Mouse (Mus musculus) forebrain, postnatal 0 days (tissue): ENCODE data around the gene Tmem229a. TPM values are rescaled to one million over a fixed set of nuclear protein-coding genes. Genes with fewer than 3 reads are reported as not detected.

Experiments
- ATAC-seq: fragments of 200-750 bp; cut with Nextera tagmentation; 2 replicates; pipeline ENCODE4 v1.8.0; 2017; ENCODE audit warnings: mild to moderate bottlenecking, moderate library complexity
- DNase-seq: peaks from one replicate; pipeline ENCODE4 v3.0.0-alpha.2; 2015
- H3K27ac ChIP-seq: fragments of 300-500 bp; sonication (generic); 2 replicates; pipeline ENCODE4 v1.5.1; 2014; ENCODE audit warnings: low read depth, mild to moderate bottlenecking, antibody characterized with exemption, low read length, moderate library complexity, mixed read lengths
- H3K27me3 ChIP-seq: fragments of 300-500 bp; sonication (generic); 2 replicates; pipeline ENCODE4 v1.6.1; 2014; ENCODE audit warnings: mild to moderate bottlenecking, low read length, mixed read lengths; ENCODE audit not compliant: insufficient read depth
- H3K36me3 ChIP-seq: fragments of 300-500 bp; sonication (generic); 2 replicates; pipeline ENCODE4 v1.6.1; 2014; ENCODE audit warnings: mild to moderate bottlenecking, moderate library complexity; ENCODE audit not compliant: insufficient read depth
- H3K4me1 ChIP-seq: fragments of 300-500 bp; sonication (generic); 2 replicates; pipeline ENCODE4 v1.6.1; 2014; ENCODE audit warnings: antibody characterized with exemption; ENCODE audit not compliant: insufficient read depth
- H3K4me2 ChIP-seq: fragments of 300-500 bp; sonication (generic); 2 replicates; pipeline ENCODE4 v1.6.1; 2014; ENCODE audit warnings: low read depth, mild to moderate bottlenecking, moderate library complexity
- H3K4me3 ChIP-seq: fragments of 300-500 bp; sonication (generic); 2 replicates; pipeline ENCODE4 v1.5.1; 2014; ENCODE audit warnings: low read depth, low read length, mixed read lengths
- H3K9ac ChIP-seq: fragments of 300-500 bp; sonication (generic); 2 replicates; pipeline ENCODE4 v1.6.1; 2014; ENCODE audit warnings: mild to moderate bottlenecking
- H3K9me3 ChIP-seq: fragments of 300-500 bp; sonication (generic); 2 replicates; pipeline ENCODE4 v1.6.1; 2016; ENCODE audit warnings: low read length
- CTCF ChIP-seq: sonication (generic); IDR thresholded peaks from 2 replicates; pipeline ENCODE4 v1.5.1; 2016; ENCODE audit warnings: antibody characterized with exemption, control low read depth, low read depth
- WGBS: fragments of 180-500 bp; shearing (Covaris S2); extraction: QIAGEN DNeasy Blood & Tissue Kit; methylation state at CpG from one replicate; pipeline ENCODE4 v1.1.7; 2014; 5-methylcytosine and 5-hydroxymethylcytosine counted together
- polyA plus RNA-seq: library from polyadenylated mRNA; unstranded; fragments of >200 nt; fragmentation: Nextera tagmentation; extraction: Ambion mirVana; gene quantifications from 2 replicates; pipeline ENCODE4 v1.2.1, GENCODE M21; 2015
- total RNA-seq: library from RNA; depleted of rRNA; stranded (reverse); fragments of >200 nt; gene quantifications from 2 replicates; pipeline ENCODE4 v1.2.3, GENCODE M21; 2014; rRNA removed

The Tmem229a gene
- total and polyA plus RNA-seq, 2 experiments from 2014 or later = 4.1 to 13.6 TPM

DNA sequence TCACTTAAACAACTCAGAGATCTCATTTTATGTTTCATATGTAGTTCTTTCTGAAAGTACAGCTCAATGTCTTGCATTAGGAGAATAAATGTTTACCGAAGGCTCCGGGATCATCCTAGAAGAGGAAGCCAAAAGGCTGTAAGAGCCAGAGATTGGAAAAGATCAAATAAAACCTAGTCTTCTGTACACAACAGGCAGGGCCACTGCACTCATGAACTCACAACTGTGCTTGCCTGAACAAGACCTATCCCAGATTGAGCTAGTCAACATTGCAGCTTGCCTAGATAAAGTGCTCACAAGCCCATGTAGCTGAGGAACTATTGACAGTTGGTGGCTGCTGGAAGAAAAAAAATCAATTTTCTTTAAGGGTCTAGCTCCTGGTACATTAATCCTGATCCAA lies 42.5 kb downstream of the Tmem229a start:
- 96% methylated on average over 2 of the region's 2 CpGs for WGBS
- Histone ChIP-seq H3K27me3 (no peaks in the 10 kb centered on the region; the same call in 1 of the 2 replicates), H3K36me3 (no peaks in the 10 kb centered on the region), H3K4me1 (no peaks in the 10 kb centered on the region), H3K9me3 (no peaks in the 10 kb centered on the region), H3K4me2 (no peak overlapping the region), H3K4me3 (no peak overlapping the region), H3K27ac (no peak overlapping the region), H3K9ac (no peak overlapping the region)
- TF ChIP-seq CTCF = no peak
- ATAC-seq (no peak), DNase-seq (no peak)

GRCm38 (mm10) chr6:24910728-24911105 lies 45.4 kb downstream of the Tmem229a start:
- no peak for TF ChIP-seq CTCF
- ATAC-seq = no peak
- no peak overlapping the region for H3K27ac ChIP-seq
- DNase-seq = no peak
- H3K9me3 ChIP-seq = no peaks in the 10 kb centered on the region
- no peaks in the 10 kb centered on the region; the same call in 1 of the 2 replicates for H3K27me3 ChIP-seq
- no peak overlapping the region for H3K4me3 ChIP-seq
- H3K4me1 ChIP-seq = no peaks in the 10 kb centered on the region
- no peak overlapping the region for H3K9ac ChIP-seq
- H3K36me3 ChIP-seq = no peaks in the 10 kb centered on the region
- no peak overlapping the region for H3K4me2 ChIP-seq

DNA sequence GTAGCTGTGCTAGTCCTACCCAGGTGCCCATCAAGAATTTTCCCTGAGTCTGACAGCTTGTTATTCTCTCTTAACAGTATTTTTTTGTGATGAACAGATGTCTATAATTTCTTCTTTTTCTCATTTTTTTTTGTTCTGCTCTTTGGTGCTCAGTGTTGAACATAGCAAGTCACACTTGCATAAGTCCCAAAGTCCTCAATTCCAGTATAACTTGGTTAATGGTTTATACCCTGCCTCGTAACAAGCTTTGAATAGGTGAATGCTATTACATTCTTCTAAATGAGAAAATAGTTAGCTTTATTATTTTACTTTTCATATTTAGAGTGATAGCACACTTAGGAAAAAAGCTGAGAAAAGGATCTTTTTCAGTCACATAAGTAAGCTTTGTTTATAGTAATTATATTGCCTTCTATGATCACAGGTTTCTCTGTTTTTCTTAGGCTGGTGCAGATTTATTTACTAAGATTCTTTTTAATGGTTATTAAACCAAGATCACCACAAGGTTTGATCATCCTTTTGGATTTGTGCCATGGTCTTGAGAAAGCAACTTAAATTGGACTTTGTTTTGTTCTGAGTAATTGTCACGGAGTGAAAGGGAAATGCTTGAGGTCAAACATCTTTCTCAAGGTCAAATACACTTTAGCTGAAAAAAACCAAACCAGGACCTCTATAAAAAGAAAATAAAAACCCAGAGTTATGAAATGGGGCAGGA lies 45.9 kb downstream of the Tmem229a start:
- 77% methylated on average over 2 of the region's 2 CpGs for WGBS
- Histone ChIP-seq H3K4me2 (no peak overlapping the region), H3K36me3 (no peaks in the 10 kb centered on the region), H3K4me3 (no peak overlapping the region), H3K9me3 (no peaks in the 10 kb centered on the region), H3K9ac (no peak overlapping the region), H3K27ac (no peak overlapping the region), H3K4me1 (no peaks in the 10 kb centered on the region), H3K27me3 (no peaks in the 10 kb centered on the region; the same call in 1 of the 2 replicates)
- no peak for ATAC-seq
- no peak for TF ChIP-seq CTCF
- DNase-seq = no peak

DNA sequence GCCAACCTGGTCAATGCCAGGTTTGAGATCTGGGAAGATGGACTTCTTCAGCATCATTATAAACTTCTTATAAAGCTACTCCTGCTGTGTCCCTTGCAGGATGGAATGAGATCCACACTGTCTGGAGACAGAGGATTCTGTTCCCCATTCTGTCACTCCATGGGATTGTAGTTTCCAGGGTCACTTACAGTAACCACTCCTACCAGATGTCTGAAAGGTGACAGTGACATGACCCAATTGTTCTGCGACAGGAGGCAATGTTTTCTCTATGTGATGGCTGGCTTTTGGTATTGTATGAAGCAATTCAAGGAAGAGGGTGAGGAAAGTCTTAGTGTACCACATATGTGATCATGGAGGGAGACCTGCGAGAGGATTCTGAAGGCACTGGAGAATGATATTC lies 48.3 kb downstream of the Tmem229a start:
- H3K9me3 ChIP-seq = no peaks in the 10 kb centered on the region
- ATAC-seq = no peak
- no peak for TF ChIP-seq CTCF
- no peaks in the 10 kb centered on the region for H3K36me3 ChIP-seq
- H3K27me3 ChIP-seq = no peaks in the 10 kb centered on the region; the same call in 1 of the 2 replicates
- WGBS = 90% methylated on average over 2 of the region's 2 CpGs
- H3K27ac ChIP-seq = no peak overlapping the region
- no peak for DNase-seq
- H3K4me2 ChIP-seq = no peak overlapping the region
- no peaks in the 10 kb centered on the region for H3K4me1 ChIP-seq
- no peak overlapping the region for H3K9ac ChIP-seq
- H3K4me3 ChIP-seq = no peak overlapping the region

DNA sequence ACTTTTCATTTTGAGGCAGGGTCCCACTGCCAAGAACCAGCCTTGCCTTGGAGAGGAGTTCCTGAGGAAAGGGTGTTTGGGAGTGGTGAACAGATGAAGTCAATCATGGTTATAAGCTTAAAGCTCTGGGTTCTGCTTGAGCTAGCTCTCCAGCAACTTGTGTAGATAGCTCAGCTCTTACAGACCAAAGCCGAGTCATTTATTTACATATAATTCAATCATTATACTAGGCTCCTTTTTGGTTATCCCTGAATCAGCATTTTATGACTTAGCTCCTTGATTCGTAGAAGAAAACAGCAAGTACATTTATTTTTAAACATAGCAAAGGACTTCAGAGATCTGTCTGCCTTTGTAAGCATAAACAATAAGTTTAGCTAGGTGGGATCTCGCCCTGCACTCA lies 51.0 kb downstream of the Tmem229a start:
- H3K9me3 ChIP-seq = no peaks in the 10 kb centered on the region
- H3K27me3 ChIP-seq = no peaks in the 10 kb centered on the region; the same call in 1 of the 2 replicates
- no peaks in the 10 kb centered on the region for H3K4me1 ChIP-seq
- H3K4me3 ChIP-seq = no peak overlapping the region
- H3K36me3 ChIP-seq = no peaks in the 10 kb centered on the region
- WGBS = 85% methylated on average over 3 of the region's 3 CpGs
- ATAC-seq (no peak), DNase-seq (no peak)
- no peak overlapping the region for H3K9ac ChIP-seq
- TF ChIP-seq CTCF = no peak
- H3K4me2 ChIP-seq = no peak overlapping the region
- no peak overlapping the region for H3K27ac ChIP-seq

Other genes with a start within 250 kb of the Tmem229a start
- gene Hyal6, start 223.1 kb downstream of the Tmem229a start, total RNA-seq = not detected in 2 replicates
- not detected in 2 replicates for gene Hyal6, start 223.1 kb downstream of the Tmem229a start, polyA plus RNA-seq
- gene Hyal4, start 208.0 kb downstream of the Tmem229a start, total RNA-seq = not detected in 2 replicates
- not detected in 2 replicates for gene Hyal4, start 208.0 kb downstream of the Tmem229a start, polyA plus RNA-seq
- gene Spam1, start 165.1 kb downstream of the Tmem229a start, total RNA-seq = not detected in 2 replicates
- not detected in 2 replicates for gene Spam1, start 165.1 kb downstream of the Tmem229a start, polyA plus RNA-seq
- gene Hyal5, start 98.3 kb downstream of the Tmem229a start, total RNA-seq = not detected in 2 replicates
- not detected in 2 replicates for gene Hyal5, start 98.3 kb downstream of the Tmem229a start, polyA plus RNA-seq